Mouse (Mus musculus): ENCODE results near the gene Ccdc74a. TPM values are rescaled to one million over a fixed set of nuclear protein-coding genes. Genes with fewer than 3 reads are reported as not detected.

Ccdc74a gene
- total RNA-seq, 2 experiments from 2014 or later, result 22.3 to 26.4 TPM

Other genes starting within 250 kb of the Ccdc74a start
- gene Snap29, start 240.5 kb upstream of the Ccdc74a start, total RNA-seq (2021), result 10 to 100 TPM; 21.5 to 23.9 TPM
- gene Pi4ka, start 240.2 kb upstream of the Ccdc74a start, total RNA-seq (2021), result 100 to 1,000 TPM; 324 to 328 TPM
- gene Crkl, start 194.5 kb upstream of the Ccdc74a start, total RNA-seq (2021), result 10 to 100 TPM; 30.9 to 31.0 TPM
- gene Aifm3, start 156.9 kb upstream of the Ccdc74a start, total RNA-seq (2021), result 100 to 1,000 TPM in 1 of 2 experiments, 10 to 100 TPM in 1; 96.9 to 100 TPM
- 100 to 1,000 TPM; 149 TPM for gene Lztr1, start 137.8 kb upstream of the Ccdc74a start, total RNA-seq (2021)
- gene Thap7, start 115.3 kb upstream of the Ccdc74a start, total RNA-seq (2021), result 10 to 100 TPM; 43.7 to 45.4 TPM
- under 1 TPM; 0.71 to 0.85 TPM for gene Lrrc74b, start 85.2 kb upstream of the Ccdc74a start, total RNA-seq (2021)
- gene P2rx6, start 84.6 kb upstream of the Ccdc74a start, total RNA-seq (2021), result under 1 TPM; 0.80 to 0.99 TPM
- 10 to 100 TPM; 83.2 to 87.4 TPM for gene Slc7a4, start 63.3 kb upstream of the Ccdc74a start, total RNA-seq (2021)
- 10 to 100 TPM; 62.4 to 63.8 TPM for gene Smpd4, start 27.1 kb upstream of the Ccdc74a start, total RNA-seq (2021)
- 10 to 100 TPM; 66.3 to 69.1 TPM for gene Med15, start 86.4 kb downstream of the Ccdc74a start, total RNA-seq (2021)
- 100 to 1,000 TPM in 1 of 2 experiments, 10 to 100 TPM in 1; 87.8 to 101 TPM for gene Klhl22, start 113.1 kb downstream of the Ccdc74a start, total RNA-seq (2021)
- 1 to 10 TPM; 2.9 to 3.2 TPM for gene Scarf2, start 150.8 kb downstream of the Ccdc74a start, total RNA-seq (2021)
- gene B830017H08Rik, start 186.7 kb downstream of the Ccdc74a start, total RNA-seq (2021), result 1 to 10 TPM; 4.7 to 5.4 TPM
- 10 to 100 TPM; 12.3 to 13.8 TPM for gene Car15, start 191.9 kb downstream of the Ccdc74a start, total RNA-seq (2021)
- gene Gm20518, start 245.2 kb downstream of the Ccdc74a start, total RNA-seq (2021), result 1 to 10 TPM; 1.9 to 2.9 TPM
- gene Tssk1, start 247.8 kb downstream of the Ccdc74a start, total RNA-seq (2021), result under 1 TPM in 1 of 2 experiments, not detected in 1; 0.09 TPM

All from left cerebral cortex, postnatal 25 days (tissue).